Mouse (Mus musculus) thymus, postnatal 10 days (tissue): Measurements from ENCODE around the gene Pigc.

Experiments used
- DNase-seq, 2 experiments: peaks; one replicate each; pipeline ENCODE4 v3.0.0; 2021; ENCODE audit warnings: low spot score in 2 of 2

The Pigc gene

DNA sequence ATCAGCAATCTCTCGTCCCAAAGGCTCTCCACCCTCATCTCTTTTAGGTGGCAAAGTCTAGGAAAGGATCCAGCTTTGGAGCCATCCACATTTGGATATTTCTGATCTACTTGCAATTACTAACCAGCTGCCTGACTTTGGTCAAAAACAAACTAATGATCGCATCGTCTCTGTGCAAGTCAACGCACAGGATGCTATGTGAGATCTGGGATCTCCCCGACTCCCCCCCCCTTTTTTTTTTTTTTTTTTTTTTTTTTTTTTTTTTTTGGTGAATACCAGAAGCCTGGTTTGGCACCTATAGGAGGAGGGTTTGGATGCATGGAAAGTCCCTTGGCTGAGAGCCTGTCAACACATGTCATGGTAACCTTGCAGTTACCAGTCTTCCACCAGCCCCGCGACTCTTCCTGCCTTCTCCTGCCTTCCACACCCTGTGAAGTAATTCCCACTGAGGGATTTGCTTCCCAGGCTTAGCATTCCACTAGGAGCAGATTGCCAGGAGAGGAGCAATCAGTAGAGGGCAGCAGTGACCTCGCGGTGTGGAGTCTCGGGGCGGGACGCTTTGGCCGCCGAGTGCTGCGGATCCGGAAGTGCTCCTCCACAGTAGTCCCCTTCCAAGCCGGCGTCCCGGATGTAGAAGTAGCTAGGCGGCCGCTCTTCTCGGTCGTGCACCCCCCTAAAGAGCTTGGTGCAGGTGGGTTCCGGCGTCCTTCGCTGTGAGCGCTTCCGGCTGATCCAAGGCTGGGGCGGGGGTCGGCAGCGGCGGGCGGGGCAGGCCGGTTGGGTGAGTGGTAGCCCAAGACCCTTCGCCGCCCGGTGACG, at the start of gene Pigc:
Gene Pigc (plus strand): TSS at position 598 of the 819 bp plus-strand sequence.
- peak; percentile 82 to 86 for DNase-seq

DNA sequence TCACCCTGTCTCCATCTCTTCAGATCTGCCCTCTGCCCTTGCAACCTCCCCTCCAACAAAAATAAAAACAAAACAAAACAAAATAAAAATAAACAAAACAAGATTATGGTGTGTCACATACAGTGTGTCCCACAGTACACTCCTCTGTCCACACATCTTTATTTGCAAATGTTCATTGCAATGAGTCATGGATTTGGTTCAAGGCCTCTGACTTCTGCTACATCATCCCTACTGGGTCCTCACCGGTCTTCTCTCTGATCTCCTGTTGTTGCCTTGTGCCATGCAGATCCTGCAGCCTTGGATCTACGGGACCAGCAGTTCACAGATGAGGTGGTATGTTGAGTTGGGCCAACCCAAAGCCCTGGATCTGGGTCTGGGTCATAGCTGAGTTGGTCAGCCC, 49.4 kb upstream of the Pigc start:
- no peak for DNase-seq

DNA sequence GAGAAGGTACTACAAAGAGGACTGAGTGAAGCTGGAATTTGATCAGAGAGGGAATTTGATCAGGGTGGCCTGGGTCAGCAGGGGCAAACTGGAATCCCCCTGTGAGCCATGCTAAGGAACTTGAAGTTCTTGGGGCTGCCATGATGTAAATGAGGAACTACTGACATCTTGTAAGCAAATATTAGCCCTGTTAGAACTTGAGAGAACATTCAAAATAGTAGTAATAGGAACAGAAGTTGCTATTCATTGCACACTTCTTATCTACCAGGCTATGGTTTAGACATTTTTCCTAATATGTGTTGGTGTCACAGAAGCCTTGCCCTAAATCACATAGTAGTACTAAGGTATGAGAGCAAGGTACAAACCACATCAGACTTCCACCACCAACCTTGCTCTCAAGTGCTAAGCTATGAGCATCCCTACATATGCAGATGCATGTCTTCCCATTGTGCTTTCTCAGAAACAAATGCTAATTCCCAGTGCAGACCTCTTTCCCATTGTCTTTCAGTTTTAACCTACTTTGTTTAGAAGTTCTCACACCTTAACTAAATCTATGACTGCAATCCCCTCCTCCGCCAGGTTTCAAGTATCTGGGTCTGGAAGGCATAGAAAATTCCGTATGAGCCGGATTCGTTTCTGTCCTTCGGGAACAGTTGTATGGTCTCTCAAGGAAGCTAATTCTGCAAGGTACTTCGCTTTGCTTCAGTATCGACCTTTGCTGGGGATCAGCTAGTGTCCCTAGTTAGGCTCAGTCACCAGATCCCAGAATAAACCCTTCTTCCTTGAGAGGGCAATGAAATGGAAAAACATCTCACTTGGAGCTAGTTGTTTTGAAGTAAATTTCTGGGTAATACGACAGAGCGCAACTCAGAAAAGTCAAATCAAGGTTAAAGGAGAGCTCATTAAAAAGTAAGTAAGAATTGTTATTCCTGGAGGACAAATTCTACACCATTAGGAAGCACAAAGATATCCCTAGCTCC, 48.2 kb upstream of the Pigc start:
- DNase-seq: no peak

DNA sequence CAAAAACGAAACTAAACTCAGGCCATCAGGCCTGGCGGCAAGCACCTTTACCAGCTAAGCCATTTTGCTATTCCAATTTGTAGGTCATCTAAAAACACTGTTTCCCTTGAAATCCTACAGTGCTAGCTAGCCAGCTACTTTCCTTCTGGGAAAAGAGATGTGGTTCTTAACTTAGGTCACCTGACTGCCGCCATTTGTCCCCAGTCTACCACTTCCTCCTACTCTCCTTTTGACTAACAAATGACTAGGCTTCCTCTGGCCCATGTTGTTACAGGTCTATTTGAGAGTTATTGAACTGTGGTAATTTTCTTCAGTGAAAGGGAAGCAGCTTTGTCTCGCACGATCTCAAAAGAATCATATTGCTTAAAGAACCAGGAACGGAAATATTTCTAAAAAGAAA, 47.1 kb upstream of the Pigc start:
- no peak for DNase-seq

DNA sequence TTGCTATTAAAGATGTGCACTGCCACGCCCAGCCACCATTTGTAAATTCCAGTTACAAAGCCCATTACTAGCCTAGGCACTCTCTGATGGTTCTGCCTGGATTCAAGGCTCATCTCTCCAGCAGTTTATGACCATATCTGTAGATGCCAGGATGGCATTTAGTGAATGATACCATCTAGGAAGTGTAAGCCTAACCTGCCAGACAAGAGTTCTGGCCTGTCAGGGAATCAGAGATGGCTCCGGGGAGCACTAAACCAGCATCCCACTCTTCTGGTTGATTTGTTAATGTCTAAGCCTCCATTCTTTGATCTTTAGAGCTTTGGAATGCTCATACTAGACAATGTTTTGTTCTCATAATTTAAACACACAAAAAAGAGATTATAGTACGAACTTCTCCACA, 44.7 kb upstream of the Pigc start:
- no peak for DNase-seq

DNA sequence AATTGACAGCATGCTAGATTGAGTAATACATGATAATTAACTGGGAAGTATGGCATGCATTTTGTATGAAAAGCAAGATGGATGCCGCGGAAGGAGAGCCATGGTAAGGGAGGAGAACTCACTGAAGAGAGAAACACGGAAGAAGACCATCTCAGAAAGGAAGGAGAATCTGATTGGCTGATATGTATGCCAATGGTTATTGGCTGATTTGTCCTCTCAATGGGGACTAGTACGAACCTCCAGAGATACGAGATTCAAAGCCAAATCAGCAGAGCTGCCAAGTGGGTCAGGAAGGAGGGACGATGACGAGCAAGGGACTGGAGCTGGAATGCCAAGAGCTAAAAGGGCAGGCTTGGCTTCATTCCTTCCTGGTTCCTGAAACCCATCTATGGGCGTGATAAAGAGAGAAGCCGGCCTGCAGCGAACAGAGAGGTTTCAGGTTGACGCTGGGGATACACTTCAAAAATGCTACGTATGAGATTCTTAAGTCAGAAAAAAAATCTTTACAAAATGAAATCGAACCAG, 43.6 kb upstream of the Pigc start:
- DNase-seq: no peak

DNA sequence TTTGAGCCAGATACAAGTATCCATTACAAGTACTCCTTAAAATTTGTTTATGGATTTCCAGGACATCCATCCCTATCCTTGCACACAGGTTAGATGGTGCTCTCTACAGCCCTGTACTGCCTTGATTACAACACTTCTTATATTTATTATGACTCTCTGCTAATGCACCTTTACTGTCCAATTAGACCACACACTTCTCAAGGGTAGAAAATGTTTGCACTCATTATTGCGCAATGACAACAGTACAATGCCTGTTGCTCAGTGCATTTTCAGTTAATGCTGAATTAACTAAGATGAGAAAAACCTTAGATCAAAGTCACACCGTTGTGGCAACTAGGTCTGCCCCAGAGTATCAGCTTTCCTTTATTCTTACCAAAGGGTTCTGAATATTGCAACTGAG, 41.0 kb upstream of the Pigc start:
- no peak for DNase-seq

DNA sequence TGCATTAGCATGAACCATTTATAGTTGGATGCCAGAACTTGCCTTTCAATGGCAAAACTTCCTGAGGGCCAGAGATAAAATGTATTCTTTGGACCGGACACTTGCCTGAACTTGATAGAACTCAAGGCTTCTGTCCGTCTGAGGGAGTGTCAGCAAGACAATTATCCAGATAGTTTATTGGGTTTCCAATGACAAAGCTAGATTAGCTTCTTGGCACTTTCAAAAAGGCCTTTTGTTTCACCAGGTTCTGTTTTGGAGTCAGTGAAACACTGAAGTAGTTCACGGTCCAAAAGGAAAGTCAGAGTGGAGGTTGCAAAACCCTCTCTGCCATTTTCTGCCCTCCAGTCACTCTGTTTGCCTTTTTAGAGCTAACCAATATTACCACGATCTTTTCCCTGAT, 37.7 kb upstream of the Pigc start:
- DNase-seq: no peak

DNA sequence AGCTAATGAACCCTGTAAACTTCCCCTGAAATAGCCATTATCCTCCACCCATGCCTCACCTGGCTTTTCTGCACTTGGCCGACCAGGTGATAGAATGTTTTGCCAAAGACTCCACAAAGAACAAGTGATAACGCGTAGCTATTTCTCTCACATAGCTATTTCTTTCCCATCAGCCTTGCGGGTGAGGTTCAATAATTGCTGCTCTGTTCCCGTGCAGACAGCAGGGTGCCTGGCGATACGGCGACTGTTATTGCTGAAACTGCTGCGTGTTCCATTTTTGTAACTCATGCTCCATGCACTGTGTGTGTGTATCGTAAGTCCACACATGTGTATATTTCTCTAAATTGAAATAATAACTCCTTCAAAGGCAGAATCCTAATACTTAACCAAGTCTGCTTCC, 37.2 kb upstream of the Pigc start:
- no peak for DNase-seq

DNA sequence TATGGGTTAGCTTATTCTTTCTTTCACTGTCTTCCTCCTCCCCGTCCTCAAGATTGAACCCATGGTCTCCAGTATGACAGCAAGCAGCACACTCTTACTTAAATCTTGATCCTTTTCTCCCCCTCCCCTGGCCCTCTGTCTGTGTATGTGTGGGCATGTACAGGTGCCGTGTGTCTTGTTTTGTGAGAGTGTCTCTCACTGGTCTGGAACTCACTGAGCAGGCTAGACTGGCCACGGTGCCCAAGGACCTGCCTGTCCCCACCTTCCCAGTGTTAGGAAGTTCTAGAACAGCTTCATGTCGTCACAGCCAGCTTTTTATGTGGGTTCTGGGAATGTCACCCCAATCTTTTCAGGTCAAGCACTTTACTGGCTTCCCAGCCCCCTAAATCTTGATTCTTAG, 36.7 kb upstream of the Pigc start:
- DNase-seq: no peak

DNA sequence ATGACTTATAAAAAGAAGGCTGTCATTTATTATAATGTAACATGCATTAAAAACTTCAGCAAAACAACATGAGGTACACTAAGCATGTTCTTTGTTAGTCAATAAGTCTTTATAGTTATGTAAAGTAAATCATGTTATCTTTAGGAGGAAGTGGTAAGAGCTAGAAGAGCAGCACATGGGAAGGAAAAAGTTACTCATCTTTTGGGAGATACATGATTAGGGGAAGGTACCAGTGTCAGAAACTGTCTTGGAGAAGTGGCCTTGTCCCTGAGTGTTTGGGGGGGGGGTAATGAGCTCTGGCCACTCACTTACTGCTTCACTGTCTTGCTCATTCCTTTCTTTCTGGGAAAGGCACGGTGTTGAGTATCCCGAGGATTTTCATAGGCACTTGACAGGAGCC, 26.9 kb upstream of the Pigc start:
- DNase-seq: no peak

DNA sequence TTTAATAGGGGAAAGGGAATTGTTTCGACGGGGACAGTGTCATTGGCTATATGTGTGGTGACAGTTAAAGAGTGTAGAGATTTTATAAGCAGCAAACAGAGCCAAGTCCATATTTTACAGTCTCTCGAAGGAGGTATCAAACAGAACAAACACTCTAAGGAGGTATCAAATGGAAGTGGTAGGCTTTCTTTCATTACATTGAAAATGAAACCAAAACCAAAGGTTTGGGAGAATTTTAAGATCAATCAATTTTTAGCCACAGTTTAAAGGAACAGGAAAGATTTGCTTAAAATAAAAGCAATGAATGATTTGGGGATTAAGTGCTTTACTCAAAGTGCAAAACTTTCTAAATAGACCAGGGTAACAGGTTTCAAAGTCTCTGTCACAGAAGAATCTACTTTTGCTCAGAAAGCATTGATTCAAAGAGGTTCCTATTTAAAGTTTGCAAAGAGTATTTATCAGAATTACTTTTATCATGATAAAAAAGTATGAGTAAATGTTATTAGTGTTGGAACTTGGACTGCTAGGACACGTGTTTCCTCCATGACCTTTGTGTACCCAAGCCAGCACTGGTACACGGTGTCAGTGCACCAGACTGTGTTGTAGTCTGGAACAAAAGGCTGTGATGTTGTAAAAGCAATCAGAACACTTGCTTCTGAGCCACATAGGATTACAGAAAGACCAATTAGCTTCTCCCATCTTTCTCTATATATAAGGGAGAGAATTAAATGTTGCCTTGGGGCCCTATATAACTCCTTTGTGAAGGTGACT, 17.8 kb upstream of the Pigc start:
- no peak for DNase-seq

DNA sequence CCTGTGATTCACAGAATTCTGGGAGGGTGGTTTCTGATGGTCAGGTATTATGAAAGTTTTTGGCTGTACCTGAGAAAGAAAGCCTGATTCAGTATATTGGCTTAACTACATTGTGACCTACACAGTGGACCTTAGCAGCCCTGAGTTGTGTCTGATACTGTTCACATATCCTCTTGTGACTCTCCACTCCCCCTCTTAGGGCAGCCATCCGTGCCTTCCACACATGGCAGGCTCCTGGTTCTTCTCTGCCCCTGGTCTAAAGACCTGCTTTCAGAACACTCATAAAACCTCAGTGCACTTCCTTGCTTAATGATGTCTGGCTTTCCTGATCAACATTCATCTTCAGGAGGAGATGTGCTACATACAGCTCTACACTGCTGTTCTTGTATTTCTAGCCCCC, 16.4 kb upstream of the Pigc start:
- no peak for DNase-seq

DNA sequence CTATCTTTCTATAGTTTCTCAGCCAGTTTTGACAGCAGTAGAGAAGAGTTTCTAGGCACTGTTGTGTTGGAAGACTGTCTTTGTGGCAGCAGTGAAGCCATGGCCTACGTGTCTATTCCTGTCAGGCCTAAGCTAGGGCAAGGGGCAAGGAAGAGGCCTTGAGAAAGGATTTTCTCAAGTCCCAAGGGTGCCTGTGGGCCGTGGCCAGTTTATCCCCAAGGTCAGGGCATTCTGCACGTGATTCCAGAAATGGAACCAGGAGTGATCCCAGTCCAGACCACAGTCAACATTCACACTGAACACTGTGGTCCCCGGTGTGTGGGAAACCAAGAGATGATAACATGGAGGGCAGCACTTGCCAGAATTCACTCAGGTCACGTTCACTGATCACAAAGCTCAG, 13.1 kb upstream of the Pigc start:
- DNase-seq: no peak

DNA sequence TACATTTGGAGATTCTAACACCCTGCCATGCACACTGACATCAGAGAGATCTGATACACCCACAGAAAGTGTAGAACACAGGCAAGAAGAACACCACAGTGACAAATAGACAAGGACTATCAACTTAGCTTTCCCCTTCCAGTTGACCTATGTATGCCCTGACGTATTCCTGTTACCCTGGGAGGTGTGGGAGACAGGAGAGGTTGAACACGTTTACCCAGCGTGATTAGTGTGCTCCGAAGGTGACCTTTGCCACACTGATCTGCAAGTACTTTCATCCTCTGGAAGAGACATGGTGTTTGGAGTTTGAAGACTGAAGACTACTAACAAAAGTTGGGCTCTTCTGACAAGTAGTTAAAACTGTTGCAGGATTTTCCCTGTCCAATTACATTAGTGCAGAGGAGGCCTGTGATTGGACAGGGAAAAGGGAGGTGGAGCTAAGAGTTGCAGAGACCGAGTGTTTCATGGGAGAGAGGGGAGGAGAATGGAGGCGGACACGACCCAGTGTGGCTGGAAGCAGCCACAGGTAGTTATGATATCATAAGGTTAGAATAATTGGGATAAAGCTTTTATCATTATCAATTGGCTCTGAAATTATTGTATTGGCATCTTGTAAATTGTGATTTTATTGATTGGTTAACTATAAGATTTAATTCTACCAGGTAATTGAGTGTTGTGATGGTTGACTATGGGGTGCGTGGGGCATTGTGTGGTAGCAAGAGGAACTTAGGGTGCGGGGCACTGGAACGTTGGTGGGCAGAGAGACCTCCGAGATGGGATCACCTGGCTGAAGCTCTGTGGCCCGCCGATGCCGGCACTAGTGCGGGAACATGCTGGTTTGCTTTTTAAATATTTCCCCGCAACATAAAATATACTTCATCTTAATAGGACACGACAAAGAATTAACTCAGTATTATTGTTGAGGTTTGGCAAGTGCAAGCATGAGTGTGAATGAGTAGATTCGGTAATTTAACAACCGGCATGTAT, 10.7 kb upstream of the Pigc start:
- DNase-seq: no peak

DNA sequence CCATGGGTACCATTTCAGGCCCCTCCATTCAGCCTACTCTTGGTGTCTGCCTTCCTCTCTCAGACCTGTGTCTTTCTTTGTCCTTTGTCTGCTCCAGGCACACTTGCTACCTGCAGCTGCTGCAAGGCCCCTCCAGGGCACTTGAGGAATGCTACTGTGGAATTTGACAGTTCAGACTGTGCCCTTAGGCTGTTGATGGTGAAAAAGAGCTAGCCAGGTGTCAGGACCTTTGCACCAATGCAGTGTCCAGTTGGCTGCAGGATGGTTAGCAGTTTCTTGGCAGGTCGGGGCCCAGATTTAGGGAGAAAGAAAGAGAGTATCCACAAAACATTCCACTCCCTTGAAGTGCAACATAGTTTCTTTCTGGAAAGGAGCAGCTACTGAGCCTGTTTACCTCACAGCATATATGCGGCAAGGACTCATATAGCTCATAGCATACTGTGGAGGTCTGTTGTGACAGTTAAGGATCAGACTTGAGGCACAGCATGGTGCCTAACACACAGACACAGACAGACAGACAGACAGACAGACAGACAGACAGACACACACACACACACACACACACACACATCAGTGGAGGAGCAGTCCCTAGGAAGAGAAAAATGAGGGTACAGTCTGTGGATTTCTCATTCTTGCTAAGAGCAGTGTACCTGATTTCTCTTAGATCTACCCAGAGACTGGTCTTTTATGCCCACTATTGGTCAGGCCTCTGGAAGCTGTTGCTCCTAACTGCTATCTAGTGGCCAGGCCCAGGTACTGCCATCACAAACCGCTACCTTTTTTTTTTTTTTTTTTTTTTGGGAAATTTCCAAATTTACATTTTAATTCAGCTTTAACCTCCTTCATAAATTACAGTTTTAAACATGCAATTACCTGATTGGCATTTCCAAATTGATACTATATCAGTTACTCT, 6.3 kb upstream of the Pigc start:
- no peak for DNase-seq

DNA sequence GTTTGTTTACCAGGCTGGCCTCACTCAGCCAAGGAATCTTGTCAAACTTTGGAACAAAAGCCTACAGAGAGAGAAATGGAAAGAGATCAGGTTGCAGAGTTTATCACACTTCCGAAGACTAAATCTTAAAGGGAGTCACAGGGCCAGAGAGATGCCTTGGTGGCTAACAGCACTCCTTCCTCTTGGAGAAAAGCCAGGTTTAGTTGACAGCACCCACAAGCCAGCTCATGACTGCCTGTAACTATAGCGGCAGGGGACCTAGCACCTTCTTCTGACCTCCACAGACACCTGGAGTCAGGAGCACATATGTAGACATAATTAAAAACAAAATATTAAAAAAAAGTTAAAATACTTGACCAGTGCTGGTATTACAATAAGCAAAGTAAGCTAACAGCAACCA, 1.1 kb upstream of the Pigc start:
- DNase-seq: no peak

DNA sequence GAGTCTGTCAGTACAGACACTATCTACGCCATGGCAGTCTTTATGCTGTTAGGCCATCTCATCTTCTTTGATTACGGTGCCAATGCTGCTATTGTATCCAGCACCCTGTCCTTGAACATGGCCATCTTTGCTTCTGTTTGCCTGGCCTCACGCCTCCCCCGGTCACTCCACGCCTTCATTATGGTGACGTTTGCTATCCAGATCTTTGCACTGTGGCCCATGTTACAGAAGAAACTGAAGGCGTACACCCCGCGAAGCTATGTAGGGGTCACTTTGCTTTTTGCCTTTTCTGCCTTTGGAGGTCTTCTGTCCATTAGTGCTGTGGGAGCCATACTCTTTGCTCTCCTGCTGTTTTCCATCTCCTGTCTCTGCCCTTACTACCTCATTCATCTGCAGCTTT, 1.9 kb downstream of the Pigc start:
- no peak for DNase-seq

DNA sequence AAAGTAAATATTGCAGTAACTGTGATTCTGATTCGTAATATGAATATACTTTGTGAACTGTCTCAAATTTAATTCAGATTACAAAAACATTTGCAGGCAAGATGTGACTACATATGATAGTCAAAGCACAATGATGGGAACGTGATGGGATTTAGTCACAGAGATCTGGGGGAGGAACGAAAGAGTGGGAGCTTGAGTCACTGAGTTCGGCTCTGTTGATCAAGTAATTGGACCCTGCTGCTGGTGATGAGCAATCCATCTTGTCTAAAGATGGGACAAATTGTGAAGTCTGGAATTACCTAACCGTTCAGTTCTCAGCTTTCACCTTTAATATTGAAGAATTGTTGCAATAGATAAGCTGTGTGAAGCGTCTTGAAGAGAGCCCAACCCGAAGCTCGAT, 3.2 kb downstream of the Pigc start:
- no peak for DNase-seq
